Mouse (Mus musculus) liver, embryonic 14.5 days (tissue): ENCODE results near the gene Hivep3.

Experiments
- CTCF ChIP-seq: IDR thresholded peaks from 2 replicates; pipeline ENCODE4 v1.5.1; 2016; ENCODE audit warnings: antibody characterized with exemption, low read depth, control low read depth
- EP300 ChIP-seq: IDR thresholded peaks from 2 replicates; pipeline ENCODE4 v1.6.1; 2016; ENCODE audit warnings: antibody characterized with exemption, low read depth

DNA sequence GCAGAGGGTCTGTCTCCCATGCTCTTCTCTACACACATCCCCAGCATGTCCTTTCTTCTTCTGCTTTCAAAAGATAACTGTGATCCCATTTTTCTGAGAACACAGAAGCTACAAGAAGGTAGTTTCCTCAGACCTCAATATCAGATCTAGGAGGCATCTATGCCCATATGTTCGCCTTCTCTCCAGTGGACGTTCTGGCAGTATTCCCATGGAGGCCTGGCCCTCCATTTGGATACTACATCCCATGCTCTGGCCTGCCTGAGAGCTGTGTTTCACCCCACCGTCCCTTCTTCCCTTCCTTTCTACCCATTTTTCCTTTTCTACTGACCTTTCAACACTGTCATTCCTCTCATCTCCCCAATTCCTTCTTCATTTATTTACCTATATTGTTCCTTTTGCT, 34.5 kb downstream of the Hivep3 start:
- TF ChIP-seq CTCF (no peak), EP300 (no peak)
